Mouse (Mus musculus): ENCODE measurements around the gene Sf3a2.
"Not testable (repeated sequence)": the region's sequence is repeated elsewhere in the genome, so short reads cannot be mapped to it uniquely, and the experiment has no call there.

The Sf3a2 gene

GRCm38 (mm10) chr10:80804340-80804739 is 6.3 kb downstream of the Sf3a2 start:
- DNase-seq (ENCODE audit: low read depth, low spot score) = no peak

DNA sequence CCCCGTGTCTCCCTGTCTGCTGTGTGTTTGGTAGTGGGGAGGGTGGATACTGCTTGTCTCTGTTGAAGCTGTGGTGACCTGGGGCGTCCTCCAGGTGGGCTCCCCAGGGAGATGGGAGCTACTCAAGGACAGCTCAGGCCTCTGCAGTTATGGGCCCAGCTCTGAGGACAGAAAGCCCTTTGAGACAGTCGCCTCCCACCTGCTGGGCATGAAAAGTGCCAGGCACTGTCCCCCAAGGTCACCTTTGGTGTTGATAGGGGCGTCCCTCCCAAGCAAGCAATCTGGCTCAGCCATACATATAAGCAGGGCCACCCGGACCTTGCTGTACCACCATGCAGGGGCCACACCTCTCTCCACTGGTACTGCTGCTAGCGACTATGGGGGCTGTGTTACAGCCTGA is 6.9 kb downstream of the Sf3a2 start, which contains the start of gene Amh:
Amh (plus strand) TSS at position 328 of the 400 bp plus-strand sequence.
- DNase-seq (ENCODE audit: low read depth, low spot score) = no peak

DNA sequence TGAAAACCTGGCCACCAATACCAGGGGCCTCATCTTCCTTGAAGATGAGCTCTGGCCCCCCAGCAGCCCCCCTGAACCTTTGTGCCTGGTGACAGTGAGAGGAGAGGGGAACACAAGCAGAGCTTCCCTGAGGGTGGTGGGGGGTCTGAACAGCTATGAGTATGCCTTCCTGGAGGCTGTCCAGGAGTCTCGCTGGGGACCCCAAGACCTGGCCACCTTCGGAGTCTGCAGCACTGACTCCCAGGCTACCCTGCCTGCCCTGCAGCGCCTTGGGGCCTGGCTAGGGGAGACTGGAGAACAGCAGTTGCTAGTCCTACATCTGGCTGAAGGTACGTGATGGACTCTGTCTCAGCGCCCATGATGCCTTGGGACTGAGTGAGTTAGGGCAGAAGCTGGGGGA is 7.3 kb downstream of the Sf3a2 start:
- DNase-seq (ENCODE audit: low read depth, low spot score) = no peak

- DNase-seq (ENCODE audit: low read depth, low spot score) = peak; percentile 63
These were observed 7.9 kb downstream of the Sf3a2 start for GRCm38 (mm10) chr10:80805925-80806324.

GRCm38 (mm10) chr10:80806341-80807056 is 8.5 kb downstream of the Sf3a2 start:
- DNase-seq (ENCODE audit: low read depth, low spot score) = no peak

- DNase-seq (ENCODE audit: low read depth, low spot score) = peak; percentile 76
These were observed 9.1 kb downstream of the Sf3a2 start for GRCm38 (mm10) chr10:80807057-80807627.

DNA sequence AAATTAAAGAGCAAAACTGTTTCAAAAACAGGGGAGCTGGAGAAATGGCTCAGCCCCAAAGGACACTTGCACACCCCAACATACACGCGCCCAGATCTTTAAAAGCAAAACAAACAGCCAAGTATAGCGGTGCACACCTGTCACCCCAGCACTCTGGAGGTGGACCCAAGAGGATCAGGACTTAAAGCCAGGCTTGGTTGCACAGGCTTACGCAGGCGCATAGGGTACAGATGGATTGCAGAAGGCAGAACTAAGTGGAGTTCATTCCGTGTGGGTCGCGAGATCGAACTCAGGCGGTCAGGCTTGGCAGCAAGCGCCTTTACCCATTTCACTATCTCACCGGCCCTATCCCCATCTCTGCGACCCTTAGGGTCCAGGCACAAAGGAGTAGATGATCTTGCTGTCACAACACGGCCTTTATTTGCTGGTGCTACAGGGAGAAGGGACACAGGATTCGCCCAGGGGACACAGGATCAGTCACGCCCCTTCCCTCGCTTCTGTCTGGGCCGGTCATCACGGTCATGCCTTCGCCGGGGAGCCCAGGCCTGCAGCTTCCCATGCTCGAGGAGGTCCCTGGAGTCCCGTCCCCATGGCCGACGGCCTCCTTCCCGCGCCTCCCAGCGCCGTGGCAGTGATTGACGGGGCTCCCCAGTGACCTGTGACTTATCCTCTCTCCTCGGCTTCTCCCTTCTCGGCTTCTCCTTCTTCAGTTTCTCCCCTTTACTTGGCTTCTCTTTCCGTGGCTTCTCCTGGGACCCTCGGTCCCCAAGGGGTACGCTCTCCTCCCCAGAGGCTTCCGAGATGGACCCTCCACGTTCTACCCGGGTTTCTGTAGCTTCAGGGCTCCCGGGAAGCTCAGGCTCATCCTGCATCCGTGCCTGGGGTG is 10.3 kb downstream of the Sf3a2 start:
- DNase-seq (ENCODE audit: low read depth, low spot score) = no peak

- no peak for DNase-seq (ENCODE audit: low read depth, low spot score)
These were observed 11.1 kb downstream of the Sf3a2 start for GRCm38 (mm10) chr10:80808985-80809632.

GRCm38 (mm10) chr10:80810084-80810483 is 12.1 kb downstream of the Sf3a2 start:
- no peak for DNase-seq (ENCODE audit: low read depth, low spot score)

- no peak for DNase-seq (ENCODE audit: low read depth, low spot score)
These were observed 14.5 kb downstream of the Sf3a2 start for GRCm38 (mm10) chr10:80812391-80813041.

DNA sequence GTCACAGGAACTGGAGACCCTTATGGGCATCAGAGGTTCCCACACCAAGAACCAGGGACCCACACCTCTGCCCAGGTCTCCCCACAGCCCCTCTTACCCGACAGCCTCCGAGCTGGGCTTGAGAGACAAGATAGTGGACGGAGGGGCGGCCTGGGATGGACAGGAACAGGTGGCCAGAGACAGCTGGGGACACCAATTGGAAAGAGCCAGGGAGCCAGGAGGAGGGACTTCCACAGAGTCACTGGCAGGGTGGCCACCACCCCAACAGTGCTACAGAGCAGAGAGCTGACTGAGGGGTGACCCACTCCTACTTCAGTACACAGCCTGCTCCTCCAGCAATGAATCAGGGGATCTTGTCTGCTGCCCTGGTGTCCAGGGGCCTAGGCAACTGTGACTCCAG is 15.4 kb downstream of the Sf3a2 start, which contains the start of gene Jsrp1:
Jsrp1 (minus strand) TSS at position 133 of the 400 bp plus-strand sequence.
- no peak for DNase-seq (ENCODE audit: low read depth, low spot score)

- no peak for DNase-seq (ENCODE audit: low read depth, low spot score)
These were observed 16.8 kb downstream of the Sf3a2 start for GRCm38 (mm10) chr10:80814800-80815199.

DNA sequence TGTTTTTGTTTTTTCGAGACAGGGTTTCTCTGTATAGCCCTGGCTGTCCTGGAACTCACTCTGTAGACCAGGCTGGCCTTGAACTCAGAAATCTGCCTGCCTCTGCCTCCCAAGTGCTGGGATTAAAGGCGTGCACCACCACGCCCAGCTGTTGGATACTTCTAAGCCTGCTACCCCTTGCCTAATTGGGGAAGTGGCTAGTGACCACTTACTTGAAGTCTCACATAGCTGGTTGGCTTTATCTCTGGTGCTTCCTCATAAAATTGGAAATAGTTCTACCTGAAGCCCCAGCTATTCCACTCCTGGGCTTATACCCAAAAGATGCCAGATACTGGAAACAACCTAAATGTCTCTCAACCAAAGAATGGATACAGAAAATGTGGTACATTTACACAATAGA is 18.3 kb downstream of the Sf3a2 start:
- not testable (repeated sequence) for DNase-seq (ENCODE audit: low read depth, low spot score)

GRCm38 (mm10) chr10:80817164-80817563 is 19.2 kb downstream of the Sf3a2 start:
- no peak for DNase-seq (ENCODE audit: low read depth, low spot score)

DNA sequence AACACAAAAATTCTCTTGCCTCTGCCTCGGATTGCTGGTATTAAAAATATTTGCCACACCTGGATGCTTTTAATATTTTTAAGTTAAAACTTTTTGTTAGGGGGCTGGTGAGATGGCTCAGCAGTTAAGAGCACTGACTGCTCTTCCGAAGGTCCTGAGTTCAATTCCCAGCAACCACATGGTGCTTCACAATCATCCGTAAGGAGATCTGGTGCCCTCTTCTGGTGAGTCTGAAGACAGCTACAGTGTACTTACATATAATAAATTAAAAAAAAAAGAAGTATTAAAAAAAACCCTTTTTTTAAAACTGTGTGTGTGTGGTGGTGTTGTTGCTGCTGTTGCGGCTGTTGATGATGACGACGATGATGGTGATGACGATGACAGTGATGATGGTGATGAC is 20.0 kb downstream of the Sf3a2 start:
- peak; percentile 64 for DNase-seq (ENCODE audit: low read depth, low spot score)

DNA sequence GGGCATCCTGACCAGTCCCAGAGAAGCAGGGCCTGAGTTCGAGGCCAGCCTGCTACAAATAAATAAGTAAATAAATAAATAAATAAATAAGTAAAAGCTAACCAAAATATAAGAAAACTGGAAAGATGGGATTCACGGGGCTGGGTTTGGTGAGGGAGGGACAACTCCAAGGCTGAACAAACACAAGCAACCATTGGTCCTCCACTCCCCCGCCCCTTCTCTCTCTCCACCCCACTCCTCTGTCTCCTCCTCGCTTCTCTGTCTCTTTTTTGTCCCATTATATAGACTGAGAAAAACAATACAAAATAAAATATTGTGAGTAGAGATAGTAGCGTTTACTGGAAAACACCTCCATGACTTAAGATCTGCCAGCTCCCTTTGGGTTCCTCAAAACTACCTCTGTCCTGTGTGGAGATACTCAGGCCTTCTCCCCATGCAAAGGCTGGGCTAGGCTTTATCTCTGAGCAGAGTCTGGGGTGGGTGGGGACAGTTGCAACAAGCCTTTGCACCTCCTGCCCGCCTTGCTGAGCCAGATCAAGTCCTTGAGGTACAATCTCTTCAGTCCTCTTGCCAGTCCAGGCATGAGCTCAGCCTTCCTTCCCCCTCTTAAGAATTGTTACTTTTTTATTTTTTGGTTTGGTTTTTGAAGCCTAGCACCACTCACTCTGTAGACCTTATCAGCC is 20.7 kb downstream of the Sf3a2 start:
- no peak for DNase-seq (ENCODE audit: low read depth, low spot score)

DNA sequence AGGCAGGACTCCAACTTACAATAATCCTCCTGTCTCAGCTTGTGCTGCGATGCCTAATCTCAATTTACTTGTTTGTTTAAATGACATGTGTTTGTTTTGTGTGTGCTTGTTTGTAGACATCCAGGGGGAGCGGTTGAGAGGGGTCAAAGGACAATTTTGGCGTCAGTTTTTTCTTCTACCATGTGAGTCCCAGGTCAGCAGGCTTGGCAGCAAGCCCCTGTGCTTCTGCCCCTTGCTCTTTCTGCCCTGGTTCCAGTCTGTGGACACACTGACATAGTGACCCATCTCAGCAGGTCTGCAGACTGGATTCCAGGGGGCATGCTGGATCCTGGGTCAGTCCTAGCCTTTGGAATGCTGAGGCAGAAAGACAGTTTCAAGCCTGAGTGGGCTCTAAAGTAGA is 21.4 kb downstream of the Sf3a2 start:
- no peak for DNase-seq (ENCODE audit: low read depth, low spot score)

GRCm38 (mm10) chr10:80821991-80822390 is 24.0 kb downstream of the Sf3a2 start:
- DNase-seq (ENCODE audit: low read depth, low spot score) = peak; percentile 71

- no peak for DNase-seq (ENCODE audit: low read depth, low spot score)
These were observed 24.5 kb downstream of the Sf3a2 start for GRCm38 (mm10) chr10:80822528-80822927.

DNA sequence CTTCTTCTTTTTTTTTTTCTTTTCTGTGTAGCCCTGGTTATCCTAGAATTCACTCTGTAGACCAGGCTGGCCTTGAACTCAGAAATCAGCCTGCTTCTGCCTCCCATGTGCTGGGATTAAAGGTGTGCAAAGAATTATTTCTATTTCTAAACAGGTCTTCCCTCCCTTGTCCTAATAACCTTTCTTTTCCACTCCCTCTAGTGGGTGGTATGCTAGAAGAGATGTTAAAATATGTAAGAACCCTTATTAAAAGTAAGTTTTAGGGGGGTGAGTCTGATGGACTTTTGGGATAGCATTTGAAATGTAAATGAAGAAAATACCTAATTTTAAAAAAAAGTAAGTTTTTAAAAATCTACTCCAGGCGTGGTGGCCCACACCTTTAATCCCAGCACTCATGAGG is 25.3 kb downstream of the Sf3a2 start:
- DNase-seq (ENCODE audit: low read depth, low spot score) = no peak

Measured in ES-CJ7 (cell line).